Mouse (Mus musculus) layer of hippocampus, adult 9-11 months (tissue): ENCODE data around the gene Flt1.
"Not testable (repeated sequence)": the region's sequence is repeated elsewhere in the genome, so short reads cannot be mapped to it uniquely, and the experiment has no call there.

Experiments used
- DNase-seq: peaks from one replicate; pipeline ENCODE4 v3.0.0; 2022

Flt1 gene

DNA sequence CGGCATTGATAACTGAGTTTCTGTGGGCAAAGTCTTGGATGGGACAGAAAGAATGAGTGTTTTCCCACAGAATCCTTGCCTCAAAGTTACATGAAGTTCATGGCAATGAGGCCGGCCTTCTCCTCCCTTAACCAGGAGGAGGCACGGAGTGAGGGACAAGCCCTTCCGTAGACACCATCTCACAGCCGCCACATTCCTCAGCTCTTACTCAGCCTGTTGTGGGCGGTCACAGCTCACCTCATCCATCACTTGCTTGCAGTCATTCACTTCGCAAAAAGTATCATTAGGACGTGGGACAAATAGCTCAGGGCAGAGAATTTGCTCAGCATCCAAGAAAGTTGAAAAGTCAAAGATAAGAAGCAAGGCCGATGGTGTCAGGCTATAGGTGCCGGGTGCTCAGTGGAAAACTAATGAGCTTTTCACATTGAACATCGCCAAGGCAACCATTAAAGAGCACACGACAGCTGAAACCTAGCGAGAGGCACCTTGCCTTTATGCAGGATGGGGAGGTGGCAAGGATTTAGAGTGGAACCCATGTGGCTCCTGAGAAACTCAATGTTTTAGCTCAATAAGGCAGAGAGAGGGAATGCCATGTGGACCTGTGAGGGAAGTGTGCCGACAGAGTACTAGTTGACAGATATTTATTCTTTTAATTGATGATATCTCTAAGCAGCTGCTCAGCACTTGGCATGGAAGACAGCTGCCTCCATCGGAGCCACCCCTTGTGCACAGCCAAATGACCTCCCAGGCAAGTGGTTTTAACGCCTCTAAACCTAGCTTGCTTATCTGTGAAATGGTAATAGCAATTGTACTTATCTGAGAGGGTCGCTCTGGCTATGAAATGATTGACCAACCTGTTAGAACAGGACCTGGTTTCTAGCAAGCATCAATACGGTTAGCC is 124.1 kb downstream of the Flt1 start:
- no peak for DNase-seq

DNA sequence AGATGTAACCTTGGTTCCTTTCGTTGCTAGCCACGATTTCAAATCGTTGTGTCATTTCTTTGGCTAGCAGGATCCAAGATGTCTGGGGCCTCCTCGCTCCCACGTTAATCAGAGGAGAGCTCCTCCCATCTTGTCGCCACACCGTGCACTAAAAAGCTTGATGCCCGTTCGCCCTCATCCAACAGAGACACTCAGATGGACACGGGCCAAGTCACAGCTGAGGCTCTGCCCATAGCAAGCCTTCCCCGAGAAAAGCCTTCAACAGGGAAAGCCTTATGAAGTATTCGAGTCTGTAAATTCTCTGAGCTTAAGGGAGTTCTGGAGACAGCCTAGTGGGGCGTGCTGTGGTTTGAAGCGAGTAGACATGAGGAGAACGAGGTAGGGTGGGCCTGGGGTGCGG is 128.0 kb downstream of the Flt1 start:
- DNase-seq: no peak

DNA sequence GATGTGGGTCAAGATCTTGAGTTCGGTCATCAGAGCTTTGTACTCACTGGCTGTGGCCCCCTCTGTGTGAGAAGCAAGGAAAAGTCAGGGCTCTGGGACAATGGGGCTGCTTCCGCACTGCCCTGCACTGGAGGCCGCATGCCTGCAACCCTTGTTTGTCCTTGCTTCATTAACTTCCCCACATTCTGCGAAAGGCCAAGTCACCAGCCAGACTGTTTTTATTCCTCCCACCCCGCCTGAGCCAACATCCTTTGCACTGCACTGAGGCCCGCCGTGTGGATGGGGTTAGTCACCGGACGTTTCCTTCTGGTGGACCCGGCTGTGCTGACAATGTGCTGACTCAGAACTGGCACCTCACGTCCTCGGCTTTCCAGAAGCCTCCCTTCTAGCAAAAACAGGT is 136.0 kb downstream of the Flt1 start:
- DNase-seq: peak; percentile 9

DNA sequence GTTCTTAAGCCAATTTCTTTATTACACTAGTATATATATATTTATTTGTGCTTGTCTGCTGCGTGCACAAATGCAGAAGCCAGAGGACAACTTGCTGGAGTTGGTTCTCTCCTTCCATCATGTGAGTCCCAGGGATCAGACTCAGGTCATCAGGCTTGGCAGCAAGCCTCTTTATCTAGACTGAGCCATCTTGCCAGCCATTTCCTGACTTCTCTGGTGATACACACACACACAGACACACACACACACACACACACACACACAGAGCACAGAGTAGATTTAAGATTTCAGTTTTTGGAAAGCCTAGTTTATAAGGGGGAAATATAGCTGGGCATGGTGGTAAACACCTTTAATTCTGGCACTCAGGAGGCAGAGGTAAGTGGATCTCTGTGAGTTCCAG is 140.7 kb downstream of the Flt1 start:
- DNase-seq: no peak

DNA sequence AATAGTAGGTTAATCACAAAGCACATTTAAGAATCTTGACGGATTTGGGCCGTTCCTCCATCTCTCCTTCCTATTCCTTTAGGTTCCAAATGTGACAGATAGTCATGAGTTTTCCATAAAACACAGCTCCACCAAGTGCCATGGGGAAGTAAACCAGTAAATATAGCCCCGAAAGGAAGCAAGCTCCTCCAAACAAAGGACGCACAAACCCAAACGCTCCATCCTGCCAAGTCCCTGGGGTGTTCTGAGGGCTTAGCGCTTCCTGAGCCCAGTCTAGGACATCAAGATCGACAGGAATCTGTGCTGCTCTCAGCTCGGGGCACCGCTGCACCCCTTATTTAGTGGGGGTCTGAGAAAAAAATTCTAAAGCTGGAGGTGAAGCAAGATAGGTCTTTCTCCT is 141.2 kb downstream of the Flt1 start:
- DNase-seq: no peak

DNA sequence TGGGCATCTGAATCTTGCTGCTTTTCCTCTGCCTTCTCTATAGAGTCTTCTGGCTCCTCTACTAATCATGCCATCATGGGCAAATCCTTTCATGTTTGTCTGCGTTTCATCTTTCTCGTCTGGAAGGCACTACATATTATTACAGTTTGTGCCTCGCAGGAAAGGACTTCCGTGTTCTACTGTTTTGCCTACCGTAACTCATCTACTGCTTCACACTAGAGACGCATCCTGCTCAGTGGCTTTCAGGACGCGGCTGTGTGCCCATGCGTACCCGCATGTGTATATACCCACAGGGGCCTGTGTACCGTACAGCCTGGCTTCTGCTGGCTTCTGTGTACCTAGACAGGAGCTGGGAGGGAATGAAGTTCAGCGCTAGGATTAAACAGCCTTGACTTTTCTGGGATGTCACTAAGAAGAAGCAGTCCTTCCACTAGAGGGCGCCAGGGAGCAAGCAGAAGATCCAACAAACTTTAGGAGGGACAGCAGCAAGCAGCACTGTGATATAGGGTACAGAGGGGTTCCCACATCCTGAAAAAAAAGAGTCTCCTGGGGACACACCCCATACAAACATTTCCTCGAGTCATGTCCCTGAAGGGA is 142.0 kb downstream of the Flt1 start:
- DNase-seq: peak; percentile 52

DNA sequence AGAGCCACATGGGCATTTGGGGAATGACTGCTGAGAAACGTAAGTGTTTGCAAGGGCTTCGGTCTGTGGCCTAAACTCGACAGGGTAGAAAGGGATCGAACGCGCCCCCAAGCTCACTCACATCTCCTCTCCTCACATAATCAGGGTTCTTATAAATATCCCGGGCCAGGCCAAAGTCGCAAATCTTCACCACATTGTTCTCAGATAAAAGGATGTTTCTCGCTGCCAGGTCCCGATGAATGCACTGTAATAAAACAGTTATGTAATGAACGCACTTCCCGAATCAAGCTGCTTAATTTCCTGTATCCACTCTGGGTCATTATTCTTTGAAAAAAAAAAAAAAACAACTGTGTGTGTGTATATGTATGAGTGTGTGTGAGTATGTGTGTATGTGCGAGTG is 145.6 kb downstream of the Flt1 start:
- no peak for DNase-seq

DNA sequence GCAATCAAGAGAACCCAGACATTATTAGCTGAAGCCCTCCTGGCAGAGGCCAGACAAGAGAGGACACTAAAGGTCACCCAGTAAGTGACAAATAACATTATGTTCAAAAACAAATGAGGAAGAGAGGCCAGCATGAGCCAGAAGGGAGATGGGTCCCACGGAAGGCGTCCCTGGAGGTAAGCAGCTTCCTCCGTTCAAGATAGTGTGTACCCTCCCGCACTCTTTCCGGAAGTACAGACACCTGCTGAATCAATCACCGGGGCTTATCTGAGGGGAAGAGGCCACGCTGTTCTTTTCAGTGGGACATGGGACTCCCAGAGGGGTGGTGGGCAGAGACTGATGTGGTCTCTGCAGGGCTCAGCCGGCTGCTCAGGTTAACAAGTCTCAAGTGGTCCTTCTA is 146.1 kb downstream of the Flt1 start:
- DNase-seq: no peak

DNA sequence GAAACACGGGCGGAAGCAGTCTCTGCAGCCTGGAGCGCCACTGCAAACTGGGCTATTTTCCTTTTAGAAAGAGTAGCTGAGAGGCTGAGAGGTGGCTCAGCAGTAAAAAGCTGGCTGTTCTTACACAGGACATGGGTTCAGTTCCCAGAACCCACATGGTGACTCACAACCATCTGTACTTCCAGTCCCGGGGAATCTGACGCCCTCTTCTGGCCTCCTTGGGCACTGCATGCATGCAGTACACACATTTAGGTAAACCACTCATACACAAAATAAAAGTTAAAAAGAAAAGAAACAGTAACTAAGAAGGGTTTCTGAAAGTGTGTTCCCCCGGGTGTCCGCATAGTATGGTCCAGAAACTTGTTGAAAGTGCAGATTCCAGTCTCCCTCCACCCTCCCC is 146.7 kb downstream of the Flt1 start:
- DNase-seq: no peak

DNA sequence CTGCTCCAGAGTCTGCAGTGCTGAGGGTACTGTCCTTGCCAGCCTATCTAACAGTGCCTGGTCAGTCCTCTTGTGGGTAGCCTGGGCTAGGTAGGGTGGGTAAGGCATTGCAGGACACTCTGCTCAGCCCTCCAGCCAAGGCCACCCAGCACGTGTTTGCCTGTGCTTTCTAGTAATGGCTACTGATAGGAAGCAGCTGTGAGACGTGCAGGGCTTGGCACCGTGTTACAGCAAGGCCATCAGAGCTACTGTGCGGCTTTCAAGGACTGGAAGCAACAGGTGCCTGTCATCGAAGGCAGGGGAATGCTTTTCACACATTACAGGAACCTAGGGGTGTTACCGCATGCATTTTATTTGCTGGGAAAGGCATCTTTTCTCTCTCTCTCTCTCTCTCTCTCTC is 148.8 kb downstream of the Flt1 start:
- DNase-seq: no peak

DNA sequence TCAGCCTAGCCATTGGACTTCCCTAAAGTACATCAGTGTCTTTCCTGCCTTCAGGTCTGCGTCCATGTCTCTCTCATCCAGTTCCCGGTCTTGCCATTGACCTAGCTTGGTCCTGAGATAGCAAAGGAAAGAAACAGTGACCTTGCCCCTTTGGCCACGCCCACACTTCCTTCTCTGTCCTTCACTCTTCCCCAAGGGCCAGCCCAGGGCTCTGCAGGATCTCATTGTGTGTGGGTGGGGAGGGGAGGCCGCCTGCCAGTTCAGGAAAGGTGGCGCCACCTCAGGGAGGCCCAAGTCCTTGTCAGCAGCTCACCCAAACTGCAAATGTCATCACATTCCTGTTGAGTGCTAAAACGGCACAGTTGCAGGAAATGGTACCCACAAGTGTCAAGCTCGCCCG is 151.3 kb downstream of the Flt1 start:
- peak; percentile 17 for DNase-seq

DNA sequence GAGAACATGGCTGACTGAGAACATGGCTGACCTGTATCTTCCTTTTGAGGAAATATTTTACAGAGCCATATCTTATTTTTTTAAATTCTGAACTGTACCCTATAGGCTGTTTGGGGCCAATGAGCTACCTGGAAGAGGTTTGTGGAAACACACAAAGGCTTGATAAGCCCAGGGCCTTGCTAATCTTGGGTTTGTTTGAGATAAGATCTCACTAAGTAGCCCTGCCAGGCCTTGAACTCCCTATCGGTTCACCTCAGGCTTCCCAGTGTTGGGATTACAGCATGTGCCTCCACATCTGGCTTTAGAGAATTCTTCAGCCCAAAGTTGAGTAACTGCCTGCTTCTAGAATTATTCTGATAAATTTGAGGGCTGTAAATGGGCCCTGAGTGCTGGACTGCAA is 152.3 kb downstream of the Flt1 start:
- DNase-seq: no peak

DNA sequence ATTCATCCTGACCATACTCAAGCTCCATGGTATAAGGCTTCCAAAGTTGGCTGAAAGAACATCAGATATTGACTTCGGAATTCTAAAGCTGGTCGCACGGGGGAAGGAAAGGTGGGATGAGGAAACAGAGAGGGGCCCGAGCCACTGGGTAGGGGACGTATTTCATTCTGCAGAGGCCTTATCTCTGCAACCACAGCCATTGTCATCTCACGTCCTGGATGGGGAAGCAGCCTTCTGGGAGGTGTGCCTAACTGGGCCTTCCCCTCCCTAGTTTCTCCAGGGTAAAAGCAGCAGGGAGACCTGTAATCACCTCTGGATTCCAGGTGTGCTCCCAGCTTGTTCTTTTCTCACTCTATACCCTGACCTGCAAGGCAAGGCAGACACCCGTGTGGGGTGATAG is 153.1 kb downstream of the Flt1 start:
- no peak for DNase-seq

DNA sequence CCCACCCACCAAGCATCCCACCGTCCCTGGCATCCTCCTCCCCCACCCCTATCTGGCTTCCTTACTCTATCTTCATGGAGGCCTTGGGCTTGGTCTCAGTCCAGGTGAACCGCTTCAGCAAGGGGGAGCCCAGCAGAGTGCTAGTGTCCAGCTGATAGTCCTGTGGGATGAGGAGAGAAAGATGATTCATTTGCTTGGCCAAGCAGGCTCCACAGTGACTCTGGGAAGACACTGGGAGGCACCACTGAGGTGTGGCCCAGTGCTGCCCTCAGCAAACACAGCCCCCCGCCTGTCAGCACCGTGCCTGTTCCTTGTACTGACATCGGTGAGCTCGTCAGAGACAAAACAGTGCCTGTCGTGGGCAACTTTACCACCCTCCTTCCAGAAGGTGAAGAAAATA is 159.5 kb downstream of the Flt1 start:
- DNase-seq: no peak

DNA sequence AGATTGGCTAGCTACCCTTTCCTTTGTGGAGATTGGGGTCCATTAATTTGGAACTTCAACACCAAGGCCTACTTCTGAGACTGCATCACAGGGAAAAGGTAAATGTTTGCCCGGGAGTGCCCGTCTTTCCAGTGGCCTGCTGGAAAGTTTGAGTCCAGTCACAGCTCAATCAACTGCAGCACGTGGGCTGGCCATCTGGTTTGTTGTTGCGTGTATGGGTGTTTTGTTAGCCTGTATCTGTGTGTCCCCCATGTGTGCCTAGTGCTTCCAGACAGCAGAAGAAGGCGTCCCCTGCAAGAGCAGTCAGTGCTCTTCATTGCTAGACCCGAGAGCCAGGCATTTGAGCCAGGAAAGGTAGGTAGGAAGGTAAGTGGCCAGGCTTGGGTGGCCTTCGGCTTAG is 160.4 kb downstream of the Flt1 start:
- DNase-seq: peak; percentile 49

DNA sequence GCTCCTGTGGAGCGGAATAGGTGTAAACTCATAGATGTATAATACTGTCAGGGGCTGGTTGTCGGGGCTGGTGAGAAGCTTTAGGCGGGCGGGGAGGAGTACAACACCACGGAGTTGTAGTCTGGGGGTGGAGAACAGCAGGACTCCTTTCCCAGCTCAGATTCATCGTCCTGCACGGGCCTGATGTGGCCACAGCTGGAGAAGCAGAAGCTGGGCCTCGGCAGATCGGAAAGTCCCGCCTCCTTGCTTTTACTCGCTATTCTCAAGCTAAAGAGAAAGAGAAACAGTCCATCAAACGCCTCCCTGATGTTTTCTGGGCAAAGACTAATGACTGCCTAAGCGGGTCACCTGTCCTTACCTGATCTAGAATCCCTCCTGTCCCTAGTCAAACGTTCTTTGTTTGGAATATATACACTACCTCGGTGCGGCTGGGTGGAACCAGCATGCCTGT is 161.6 kb downstream of the Flt1 start:
- no peak for DNase-seq

DNA sequence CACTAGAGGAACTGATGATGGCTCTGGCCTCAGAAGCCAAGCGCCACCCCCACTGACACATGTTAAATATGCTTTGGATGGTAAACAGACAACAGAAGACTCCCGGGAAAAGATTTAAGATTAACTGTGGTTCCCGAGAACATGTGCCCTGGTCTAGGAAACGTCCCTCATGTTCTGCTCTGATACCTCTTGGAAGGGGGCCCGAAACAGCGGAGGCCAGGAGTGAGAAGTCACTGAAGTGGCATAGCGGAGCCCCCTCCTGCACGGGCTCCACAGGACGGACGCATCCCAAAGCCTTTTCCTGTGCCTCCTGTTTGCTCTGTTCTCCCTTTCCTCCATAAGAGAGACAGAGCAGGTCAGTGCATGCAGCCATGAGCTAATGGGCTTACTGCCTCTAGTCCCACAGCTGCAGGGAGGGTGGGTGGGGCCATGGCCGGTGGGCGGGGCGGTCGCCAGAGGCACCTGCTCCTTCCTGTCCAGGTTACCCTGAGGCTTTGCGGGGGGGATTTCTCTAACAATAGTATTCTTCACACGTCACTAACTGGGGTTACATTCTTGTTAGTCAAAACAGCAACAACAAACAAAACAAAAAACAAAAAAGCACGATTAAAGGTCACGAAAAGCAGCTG is 162.2 kb downstream of the Flt1 start:
- DNase-seq: no peak

DNA sequence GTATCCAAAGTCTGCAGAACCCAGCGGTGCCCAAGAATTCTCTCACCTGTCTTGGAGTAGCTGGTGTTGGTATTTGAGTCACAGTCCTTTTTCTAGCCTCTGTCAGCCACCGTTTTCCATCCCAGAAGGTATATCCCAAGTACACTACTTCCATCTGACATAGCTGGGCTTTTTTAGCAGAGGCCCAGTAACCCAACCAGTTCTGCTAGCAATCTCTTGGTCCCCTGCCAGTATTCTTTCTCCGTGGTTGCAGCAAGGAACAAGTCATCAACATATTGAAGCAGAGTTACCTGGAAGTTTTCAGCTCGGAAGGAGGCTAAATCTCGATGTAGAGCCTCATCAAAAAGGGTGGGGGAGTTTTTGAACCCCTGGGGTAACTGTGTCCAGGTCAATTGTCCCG is 168.2 kb downstream of the Flt1 start:
- DNase-seq: not testable (repeated sequence)

DNA sequence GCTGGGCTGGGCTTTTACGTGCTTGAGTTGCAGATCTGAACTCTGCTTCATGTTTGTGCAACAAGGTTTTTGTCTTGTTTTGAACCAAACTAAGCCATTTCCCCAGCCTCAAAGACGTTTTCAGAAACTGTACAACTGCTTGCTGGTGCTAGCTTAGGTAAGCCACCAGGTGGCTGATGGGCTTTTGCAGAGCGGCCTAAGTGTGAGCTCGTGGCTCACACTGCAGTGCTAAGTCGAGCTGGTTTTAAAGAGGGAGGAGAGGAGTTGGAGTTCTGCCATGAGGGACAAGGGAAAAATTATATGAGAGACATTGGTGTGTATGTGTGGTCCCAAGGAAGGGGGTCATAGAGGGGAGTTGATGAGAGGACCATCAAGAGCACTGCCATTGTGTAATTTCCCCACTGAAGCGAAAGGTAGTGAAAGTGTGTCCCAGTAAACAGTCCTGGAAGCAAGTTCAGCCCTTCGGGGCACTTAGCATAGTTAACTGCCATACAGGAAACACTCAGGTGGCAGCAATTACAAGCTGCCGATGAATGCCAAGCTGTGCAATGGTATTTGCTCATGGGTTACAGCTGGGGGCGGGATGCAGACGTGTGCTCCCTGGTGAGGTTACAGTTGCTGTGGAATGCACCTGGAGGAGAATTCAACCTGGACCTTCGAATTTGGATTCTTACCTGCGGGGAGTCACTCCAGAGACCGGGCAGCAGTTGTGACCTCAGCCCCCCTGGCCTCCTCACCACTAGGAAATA is 173.8 kb downstream of the Flt1 start:
- no peak for DNase-seq

DNA sequence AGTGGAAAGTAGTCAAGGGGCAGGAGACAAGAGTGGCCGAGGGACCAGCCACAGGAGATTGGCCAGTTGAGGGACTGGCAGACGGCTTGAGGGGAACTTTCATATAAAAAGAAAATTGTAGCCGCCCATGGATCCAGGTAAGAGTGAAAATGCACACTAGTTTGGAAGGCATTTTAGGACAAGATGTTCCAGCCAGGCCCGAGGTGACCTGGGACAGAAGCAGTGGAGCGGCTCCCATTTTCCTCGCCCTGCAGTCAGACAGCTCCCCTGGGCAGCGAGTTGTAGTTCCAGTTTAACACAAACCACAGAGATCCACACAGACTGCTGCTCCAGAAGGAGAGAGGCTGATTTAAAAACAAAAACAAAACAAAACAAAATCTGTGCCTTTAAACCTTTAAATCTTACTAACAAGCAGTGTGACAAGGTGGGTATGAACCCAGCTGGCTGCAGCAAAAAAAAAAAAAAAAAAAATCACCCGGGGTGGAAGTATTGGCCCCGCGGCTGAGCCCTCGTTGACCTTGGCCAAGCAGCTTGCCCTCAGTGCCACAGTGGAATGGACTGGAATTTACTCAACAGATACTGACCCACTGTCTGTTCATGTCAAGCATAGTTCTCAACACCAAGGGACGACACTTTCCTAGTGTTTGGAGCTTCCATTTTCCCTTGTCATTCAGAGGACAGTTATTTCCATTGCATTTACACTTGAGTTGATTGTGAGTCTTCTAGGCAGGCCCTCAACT is 176.6 kb downstream of the Flt1 start:
- DNase-seq: no peak

DNA sequence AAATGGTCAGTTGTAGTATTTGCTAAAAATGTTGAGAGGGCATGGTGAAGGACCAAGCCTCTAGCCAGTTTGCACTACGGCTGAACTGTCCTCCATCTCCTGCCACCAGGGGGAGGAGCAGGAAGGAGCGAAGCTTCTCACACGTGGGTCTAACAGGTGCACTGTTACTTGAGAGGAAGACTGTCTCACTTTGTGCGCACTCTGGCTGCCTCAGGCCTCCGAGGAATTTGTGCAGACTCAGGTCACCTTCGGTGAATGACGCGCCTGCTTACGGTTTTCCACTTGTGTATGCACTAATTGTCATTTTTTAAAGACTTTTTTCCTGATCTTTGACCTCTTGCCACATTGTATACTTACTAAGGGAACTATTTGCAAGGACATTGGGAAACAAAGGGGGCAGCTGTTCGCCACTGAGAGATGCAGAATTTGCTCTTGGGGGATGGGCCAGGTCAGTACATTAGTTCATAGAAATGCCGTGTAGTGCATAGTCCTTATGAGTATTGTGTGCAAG is 180.0 kb downstream of the Flt1 start:
- DNase-seq: no peak

DNA sequence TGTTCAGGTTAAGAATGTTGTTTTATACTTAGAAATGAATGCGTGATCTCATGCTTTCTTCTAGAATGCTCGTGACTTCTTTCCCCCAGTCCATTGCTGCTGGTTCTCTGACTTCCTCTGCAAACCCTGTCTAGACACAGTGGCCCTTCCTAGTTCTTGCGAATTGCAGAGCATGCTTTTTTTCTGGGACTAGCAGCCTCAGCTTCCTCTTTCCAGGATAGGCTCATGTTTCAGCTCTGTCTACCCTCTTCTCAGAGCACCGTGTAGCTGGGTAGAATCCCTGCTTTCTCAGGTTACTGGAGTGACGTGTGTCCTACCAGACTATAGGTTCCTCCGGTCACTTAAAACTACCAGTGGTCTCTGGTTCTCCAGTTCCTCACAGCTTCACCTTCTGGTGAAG is 183.5 kb downstream of the Flt1 start:
- DNase-seq: peak; percentile 50
